In the genomic region with DNA sequence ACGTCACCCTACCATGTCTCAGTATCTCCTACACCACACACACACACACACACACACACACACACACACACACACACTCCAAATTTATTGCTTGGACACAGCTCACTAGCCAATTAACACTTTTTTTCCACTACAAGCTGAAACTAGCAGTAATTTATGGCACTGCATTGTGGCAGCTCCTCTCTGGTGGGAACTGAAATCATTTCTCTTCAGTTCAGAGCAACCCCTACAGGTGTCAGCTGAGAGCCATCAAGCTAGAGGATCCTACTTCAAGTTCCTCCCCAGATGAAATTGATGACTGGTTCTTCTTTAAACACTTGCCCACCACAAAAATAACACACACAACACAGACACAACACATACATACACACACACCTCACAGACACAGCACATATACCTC, we compare ENCODE assay signal across 14 mouse cellular contexts. TPM values are rescaled to one million over a fixed set of nuclear protein-coding genes. Genes with fewer than 3 reads are reported as not detected.
DNase-seq lines count a peak whose midpoint lies in the region; ATAC-seq and TF ChIP-seq lines count a peak whose summit lies in the region.
"Had no signal": no experiment of that assay in that cellular context is flagged by ENCODE, and none has a peak within 500 bp of the region (broad histone marks: within the 10 kb centered on the region; RNA-seq: fewer than 3 reads in every experiment).

No protein-coding gene starts in this region.

- TF ChIP-seq EP300 in heart, adult 2 months (IDR thresholded peaks at IDR 0.05; ENCODE audit: insufficient read depth, low read depth, low read length): no peak

- TF ChIP-seq POLR2A in heart, adult 2 months (IDR thresholded peaks at IDR 0.05; ENCODE audit: insufficient read depth, low read depth, low read length): no peak

- H3K36me3 ChIP-seq in forebrain, embryonic 12.5 days (replicated peaks): peaks cover 14% of the 10 kb centered on the region
- H3K36me3 ChIP-seq in forebrain, embryonic 10.5 days (replicated peaks): peaks cover 7% of the 10 kb centered on the region; the same call in 1 of the 2 replicates
- H3K36me3 ChIP-seq in midbrain, embryonic 13.5 days: peaks cover 23% of the 10 kb centered on the region
- H3K36me3 ChIP-seq in midbrain, embryonic 11.5 days (ENCODE audit: control insufficient read depth, insufficient read depth, low read length): no peaks in the 10 kb centered on the region; the same call in 1 of the 2 replicates
- H3K36me3 ChIP-seq in forebrain, embryonic 16.5 days (ENCODE audit: control insufficient read depth, insufficient read depth): peaks cover 18% of the 10 kb centered on the region
- H3K36me3 ChIP-seq in neural tube, embryonic 13.5 days: peaks cover 19% of the 10 kb centered on the region
- no peaks in the 10 kb centered on the region for H3K36me3 ChIP-seq in heart, adult 2 months (ENCODE audit: control insufficient read depth, insufficient read depth, low read length)
- H3K36me3 ChIP-seq: limb, embryonic 10.5 days; liver, embryonic 15.5 days had no signal

- no peaks in the 10 kb centered on the region for H3K79me2 ChIP-seq in heart, adult 2 months (replicated peaks; ENCODE audit: control insufficient read depth, insufficient read depth, low read length)

- no peak for ATAC-seq in forebrain, embryonic 12.5 days (ENCODE audit: low FRiP score)
- ATAC-seq in midbrain, embryonic 13.5 days: no peak
- no peak for ATAC-seq in midbrain, embryonic 11.5 days (ENCODE audit: low FRiP score)
- ATAC-seq in forebrain, embryonic 16.5 days: no peak
- no peak for ATAC-seq in neural tube, embryonic 13.5 days (ENCODE audit: low read depth)

- no peak overlapping the region for H3K9ac ChIP-seq in forebrain, embryonic 12.5 days
- peak overlapping the region; percentile 59; the same call in 1 of the 2 replicates for H3K9ac ChIP-seq in midbrain, embryonic 13.5 days (replicated peaks)
- H3K9ac ChIP-seq in midbrain, embryonic 11.5 days (ENCODE audit: low read length): no peak overlapping the region
- H3K9ac ChIP-seq in forebrain, embryonic 16.5 days (replicated peaks; ENCODE audit: low read depth, low read length): no peak overlapping the region
- H3K9ac ChIP-seq in neural tube, embryonic 13.5 days: peak overlapping the region; percentile 59
- no peak overlapping the region for H3K9ac ChIP-seq in heart, adult 2 months (ENCODE audit: low read depth, low read length)
- H3K9ac ChIP-seq: liver, embryonic 15.5 days had no signal

- H3K4me3 ChIP-seq in forebrain, embryonic 12.5 days (replicated peaks): no peak overlapping the region
- no peak overlapping the region for H3K4me3 ChIP-seq in forebrain, embryonic 10.5 days
- peak overlapping the region; percentile 55 for H3K4me3 ChIP-seq in midbrain, embryonic 13.5 days (replicated peaks)
- no peak overlapping the region for H3K4me3 ChIP-seq in midbrain, embryonic 11.5 days (ENCODE audit: low read depth, low read length)
- H3K4me3 ChIP-seq in forebrain, embryonic 16.5 days (replicated peaks; ENCODE audit: low read length): peak overlapping the region; percentile 28
- peak overlapping the region; percentile 53 for H3K4me3 ChIP-seq in neural tube, embryonic 13.5 days
- H3K4me3 ChIP-seq in heart, adult 2 months: no peak overlapping the region
- H3K4me3 ChIP-seq: limb, embryonic 10.5 days; liver, embryonic 15.5 days had no signal

- H3K27ac ChIP-seq in forebrain, embryonic 12.5 days: no peak overlapping the region
- H3K27ac ChIP-seq in forebrain, embryonic 10.5 days: no peak overlapping the region
- no peak overlapping the region for H3K27ac ChIP-seq in midbrain, embryonic 13.5 days
- no peak overlapping the region for H3K27ac ChIP-seq in midbrain, embryonic 11.5 days (ENCODE audit: low read depth, low read length)
- H3K27ac ChIP-seq in forebrain, embryonic 16.5 days (ENCODE audit: low read length): no peak overlapping the region
- peak overlapping the region; percentile 6; the same call in 1 of the 2 replicates for H3K27ac ChIP-seq in neural tube, embryonic 13.5 days (replicated peaks)
- H3K27ac ChIP-seq in heart, adult 2 months: no peak overlapping the region
- H3K27ac ChIP-seq: limb, embryonic 10.5 days; liver, embryonic 15.5 days had no signal

- H3K27me3 ChIP-seq in forebrain, embryonic 12.5 days: peaks cover 6% of the 10 kb centered on the region; the same call in 1 of the 2 replicates
- peaks cover 17% of the 10 kb centered on the region for H3K27me3 ChIP-seq in forebrain, embryonic 10.5 days (ENCODE audit: poor library complexity, severe bottlenecking)
- no peaks in the 10 kb centered on the region for H3K27me3 ChIP-seq in midbrain, embryonic 13.5 days
- H3K27me3 ChIP-seq in midbrain, embryonic 11.5 days (ENCODE audit: control insufficient read depth, insufficient read depth, low read length): no peaks in the 10 kb centered on the region
- no peaks in the 10 kb centered on the region for H3K27me3 ChIP-seq in forebrain, embryonic 16.5 days (replicated peaks; ENCODE audit: control insufficient read depth, insufficient read depth, low read length)
- H3K27me3 ChIP-seq in neural tube, embryonic 13.5 days: no peaks in the 10 kb centered on the region
- no peaks in the 10 kb centered on the region for H3K27me3 ChIP-seq in heart, adult 2 months (ENCODE audit: control insufficient read depth, insufficient read depth, low read length)
- H3K27me3 ChIP-seq: liver, embryonic 15.5 days had no signal

- no peak for TF ChIP-seq CTCF in heart, adult 2 months (IDR thresholded peaks at IDR 0.05)

- WGBS in forebrain, embryonic 12.5 days: 89% methylated on average over 1 of the region's 1 CpGs
- WGBS in forebrain, embryonic 10.5 days: 86% methylated on average over 1 of the region's 1 CpGs
- 81% methylated on average over 1 of the region's 1 CpGs for WGBS in midbrain, embryonic 13.5 days
- 86% methylated on average over 1 of the region's 1 CpGs for WGBS in midbrain, embryonic 11.5 days
- 42% methylated on average over 1 of the region's 1 CpGs for WGBS in forebrain, embryonic 16.5 days
- WGBS in neural tube, embryonic 13.5 days: 47% methylated on average over 1 of the region's 1 CpGs
- 58% methylated on average over 1 of the region's 1 CpGs for WGBS in heart, adult 2 months

- H3K4me1 ChIP-seq in forebrain, embryonic 12.5 days: peaks cover 6% of the 10 kb centered on the region; the same call in 1 of the 2 replicates
- peaks cover 14% of the 10 kb centered on the region for H3K4me1 ChIP-seq in forebrain, embryonic 10.5 days
- peaks cover 30% of the 10 kb centered on the region for H3K4me1 ChIP-seq in midbrain, embryonic 13.5 days (replicated peaks)
- 0 out of 2 replicates have a peak, but pooled peaks cover 3% of the 10 kb centered on the region for H3K4me1 ChIP-seq in midbrain, embryonic 11.5 days (ENCODE audit: control insufficient read depth, insufficient read depth, low read length)
- peaks cover 10% of the 10 kb centered on the region for H3K4me1 ChIP-seq in forebrain, embryonic 16.5 days (replicated peaks; ENCODE audit: control insufficient read depth, insufficient read depth, low read length)
- H3K4me1 ChIP-seq in neural tube, embryonic 13.5 days (replicated peaks): peaks cover 30% of the 10 kb centered on the region
- no peaks in the 10 kb centered on the region for H3K4me1 ChIP-seq in heart, adult 2 months (ENCODE audit: control insufficient read depth, insufficient read depth, low read length)
- H3K4me1 ChIP-seq: liver, embryonic 15.5 days had no signal

- peaks cover 13% of the 10 kb centered on the region for H3K9me3 ChIP-seq in forebrain, embryonic 12.5 days
- H3K9me3 ChIP-seq in forebrain, embryonic 10.5 days: peaks cover 14% of the 10 kb centered on the region
- H3K9me3 ChIP-seq in midbrain, embryonic 13.5 days: peaks cover 13% of the 10 kb centered on the region
- H3K9me3 ChIP-seq in midbrain, embryonic 11.5 days (ENCODE audit: control insufficient read depth, low read length): peaks cover 11% of the 10 kb centered on the region
- peaks cover 12% of the 10 kb centered on the region for H3K9me3 ChIP-seq in forebrain, embryonic 16.5 days (ENCODE audit: control insufficient read depth, low read length)
- peaks cover 13% of the 10 kb centered on the region for H3K9me3 ChIP-seq in neural tube, embryonic 13.5 days
- H3K9me3 ChIP-seq: liver, embryonic 15.5 days had no signal

- intact Hi-C loops in heart, adult 2 months (cut with DNase I): no loop called here

- H3K4me2 ChIP-seq in forebrain, embryonic 12.5 days: 0 out of 2 replicates have a peak overlapping the region, but pooled peaks have one; percentile 29
- H3K4me2 ChIP-seq in midbrain, embryonic 13.5 days (replicated peaks): peak overlapping the region; percentile 57
- H3K4me2 ChIP-seq in midbrain, embryonic 11.5 days: no peak overlapping the region
- peak overlapping the region; percentile 44 for H3K4me2 ChIP-seq in forebrain, embryonic 16.5 days (ENCODE audit: low read length)
- H3K4me2 ChIP-seq in neural tube, embryonic 13.5 days: peak overlapping the region; percentile 53
- H3K4me2 ChIP-seq: liver, embryonic 15.5 days had no signal

- no peak for DNase-seq in forebrain, embryonic 10.5 days (ENCODE audit: extremely low spot score, low spot score)
- DNase-seq in midbrain, embryonic 11.5 days (ENCODE audit: low spot score, missing footprints): no peak
- DNase-seq in heart, adult 2 months: no peak
- no peak for DNase-seq in ovary, postnatal 10 days (ENCODE audit: low spot score)
- DNase-seq: B cell, adult 2 months; kidney, postnatal 10 days; thymus, postnatal 36 days had no signal

RNA-seq across cellular contexts. Expression of a gene that starts 2.2 kb away (rescaled TPM):
- 41.3 and 41.7 TPM in 2 replicates for polyA plus RNA-seq in forebrain, embryonic 12.5 days (2016; fragmentation: Nextera tagmentation; extraction: Ambion mirVana)
- polyA plus RNA-seq in forebrain, embryonic 10.5 days (2016; fragmentation: Nextera tagmentation; extraction: Ambion mirVana): 4.2 and 4.3 TPM in 2 replicates
- polyA plus RNA-seq in midbrain, embryonic 13.5 days (2015; fragmentation: Nextera tagmentation; extraction: Ambion mirVana): 109 and 122 TPM in 2 replicates
- 16.5 and 18.1 TPM in 2 replicates for polyA plus RNA-seq in midbrain, embryonic 11.5 days (2014; fragmentation: Nextera tagmentation; extraction: Ambion mirVana)
- polyA plus RNA-seq in forebrain, embryonic 16.5 days (2015; fragmentation: Nextera tagmentation; extraction: Ambion mirVana): 156 and 198 TPM in 2 replicates
- polyA plus RNA-seq in neural tube, embryonic 13.5 days (2015; fragmentation: Nextera tagmentation; extraction: Ambion mirVana): 175 and 185 TPM in 2 replicates
- total RNA-seq in heart, adult 2 months (2021): 1 to 10 TPM; 2.0 to 2.7 TPM
- 2.1 and 3.7 TPM in 2 replicates for polyA plus RNA-seq in heart, adult 2 months (2012; rRNA removed)
- total RNA-seq: MEL had no signal

Comparison
In these comparisons a context has a peak if more than half of its experiments do, and no peak if none do; other contexts are left out.
1. H3K4me3 ChIP-seq: peak in midbrain, embryonic 13.5 days (single experiment), forebrain, embryonic 16.5 days (single experiment) and neural tube, embryonic 13.5 days (single experiment); none in forebrain, embryonic 12.5 days (single experiment), forebrain, embryonic 10.5 days (single experiment), midbrain, embryonic 11.5 days (single experiment) and heart, adult 2 months (single experiment).
2. H3K9ac ChIP-seq: peak in midbrain, embryonic 13.5 days (single experiment) and neural tube, embryonic 13.5 days (single experiment); none in forebrain, embryonic 12.5 days (single experiment), midbrain, embryonic 11.5 days (single experiment), forebrain, embryonic 16.5 days (single experiment) and heart, adult 2 months (single experiment).